Mouse (Mus musculus): ENCODE results near the gene Gpatch2l.
A peak's percentile ranks its signal among the peaks of the same experiment; 100 is the strongest.

Gpatch2l gene

DNA sequence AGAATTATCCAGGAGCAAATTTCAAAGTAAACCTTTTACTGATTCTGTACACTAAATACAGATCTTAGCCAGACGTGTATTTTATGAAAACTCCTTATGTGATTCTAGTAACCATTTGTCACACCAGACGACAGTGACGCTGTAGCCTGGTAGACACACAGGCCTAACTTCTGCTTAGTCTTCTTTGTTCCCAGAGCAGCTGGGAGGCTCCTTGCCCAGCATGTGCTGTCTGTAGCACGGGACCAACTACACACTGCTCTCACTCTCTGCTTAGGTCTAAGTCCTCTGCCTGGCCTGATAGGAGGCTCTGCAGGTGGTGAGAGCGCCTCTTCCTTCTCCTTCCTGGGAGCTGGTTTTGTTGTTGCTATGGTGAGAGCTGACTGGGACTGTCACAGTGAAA lies 35.2 kb downstream of the Gpatch2l start:
- DNase-seq (ENCODE audit: low spot score in 2 of 2), result peak in 1 of 2 experiments; percentile 13

- DNase-seq (ENCODE audit: low spot score in 2 of 2), result no peak
Measured at GRCm38 (mm10) chr12:86280000-86280399, 38.3 kb downstream of the Gpatch2l start.

DNA sequence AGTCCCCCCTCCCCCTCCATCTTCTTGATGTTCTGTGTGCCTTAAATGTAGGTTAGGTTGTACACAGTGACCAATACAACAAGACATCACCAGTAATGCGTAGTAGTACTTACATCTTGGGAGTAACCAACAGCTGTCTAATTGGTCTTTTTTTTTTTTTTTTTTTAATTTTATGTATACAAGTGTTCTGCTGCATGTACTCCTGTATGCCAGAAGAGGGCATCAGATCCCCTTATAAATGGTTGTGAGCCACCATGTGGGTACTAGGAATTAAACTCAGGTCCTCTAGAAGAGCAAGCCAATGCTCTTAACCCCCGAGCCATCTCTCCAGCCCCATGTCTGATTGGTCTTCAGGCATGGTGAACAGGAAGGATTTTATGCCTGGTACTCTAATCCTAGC lies 44.0 kb downstream of the Gpatch2l start:
- DNase-seq (ENCODE audit: low spot score in 2 of 2), result no peak

DNA sequence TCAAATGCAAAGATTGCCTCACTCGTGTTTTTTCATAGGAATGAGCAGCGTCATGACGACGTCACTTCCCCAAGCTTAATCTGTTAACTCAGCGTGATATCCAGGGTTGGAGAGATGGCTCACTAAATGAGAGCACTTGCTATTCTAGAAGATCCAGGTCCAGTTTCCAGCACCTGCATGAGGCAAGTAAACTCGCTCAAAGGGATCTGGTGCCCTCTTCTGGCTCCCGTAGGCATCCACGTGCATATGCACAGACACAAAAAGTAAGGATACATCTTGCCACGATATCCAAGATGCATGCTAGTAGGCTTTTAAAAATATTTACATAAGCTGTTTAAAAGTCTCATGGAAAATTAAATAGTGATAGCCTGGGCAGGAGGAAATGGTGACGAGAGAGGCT lies 55.8 kb downstream of the Gpatch2l start:
- no peak for DNase-seq (ENCODE audit: low spot score in 2 of 2)

GRCm38 (mm10) chr12:86302973-86303372 lies 61.3 kb downstream of the Gpatch2l start:
- no peak for DNase-seq (ENCODE audit: low spot score in 2 of 2)

DNA sequence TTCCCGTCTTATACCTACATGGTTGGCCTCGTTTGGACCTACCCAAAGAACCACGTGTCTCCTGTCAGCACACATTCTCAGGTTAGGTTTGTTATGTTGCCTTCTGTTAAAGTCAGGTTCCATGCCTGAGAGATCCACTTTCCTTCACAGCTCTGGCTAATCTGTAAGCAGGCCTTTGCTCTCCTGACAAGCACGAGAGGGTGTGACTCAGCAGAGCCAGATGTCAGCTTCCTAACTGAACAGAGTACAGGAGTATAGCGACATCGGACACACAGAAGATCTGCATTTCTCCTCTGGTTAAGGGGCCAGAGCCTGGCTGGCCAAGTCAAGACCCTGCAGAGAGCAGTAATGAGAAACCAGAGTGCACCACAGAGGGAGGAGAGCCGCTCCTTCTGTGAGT lies 63.4 kb downstream of the Gpatch2l start:
- DNase-seq (ENCODE audit: low spot score in 2 of 2), result no peak

DNA sequence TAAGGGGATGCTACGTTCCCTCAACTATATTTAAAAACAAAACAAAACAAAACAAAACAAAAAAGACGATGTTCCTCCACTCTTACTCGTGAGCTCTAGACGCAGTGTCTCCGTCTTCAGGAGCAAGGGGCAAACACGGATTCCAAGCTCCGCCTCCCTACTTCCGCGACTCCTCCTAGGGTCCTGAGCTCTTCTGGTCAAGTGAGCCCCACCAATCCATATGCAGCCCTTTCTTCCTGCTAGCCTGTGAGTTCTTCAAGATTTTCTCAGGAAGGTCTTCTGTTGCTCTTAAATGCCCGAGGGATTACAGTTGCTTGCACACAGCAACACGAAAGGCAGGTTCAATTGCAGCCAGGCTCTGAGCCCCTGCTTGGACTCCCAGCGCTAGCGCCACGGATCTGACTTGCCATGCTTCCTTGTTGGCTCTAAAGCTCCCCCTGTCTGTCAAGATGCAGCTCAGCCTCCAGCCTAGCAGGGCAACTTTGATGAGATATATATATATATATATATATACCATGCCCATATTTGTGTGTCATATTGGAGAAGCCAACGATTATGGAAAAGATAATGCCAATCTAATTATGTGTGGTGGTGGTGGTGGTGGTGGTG lies 64.1 kb downstream of the Gpatch2l start:
- no peak for DNase-seq (ENCODE audit: low spot score in 2 of 2)

- DNase-seq (ENCODE audit: low spot score in 2 of 2), result no peak
Measured at GRCm38 (mm10) chr12:86309474-86309873, 67.8 kb downstream of the Gpatch2l start.

DNA sequence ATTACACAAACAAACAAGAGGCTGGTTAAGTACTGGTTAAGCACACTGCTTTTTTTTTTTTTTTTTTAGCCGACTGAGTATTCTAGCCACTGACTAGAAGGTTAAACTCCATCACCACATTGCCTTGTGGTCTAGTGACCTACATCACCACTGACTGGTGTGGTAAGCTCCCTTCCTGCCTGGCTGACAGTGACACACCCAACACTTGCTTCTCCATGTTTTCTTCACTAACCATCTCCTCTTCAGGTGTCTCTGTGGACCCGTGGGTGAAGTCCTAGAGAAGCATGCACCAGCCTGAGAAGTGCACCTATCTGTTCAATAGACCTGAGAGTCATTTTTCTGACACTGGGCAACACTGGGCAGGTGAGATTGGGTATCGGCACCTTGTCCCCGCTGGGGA lies 68.2 kb downstream of the Gpatch2l start:
- no peak for DNase-seq (ENCODE audit: low spot score in 2 of 2)

DNA sequence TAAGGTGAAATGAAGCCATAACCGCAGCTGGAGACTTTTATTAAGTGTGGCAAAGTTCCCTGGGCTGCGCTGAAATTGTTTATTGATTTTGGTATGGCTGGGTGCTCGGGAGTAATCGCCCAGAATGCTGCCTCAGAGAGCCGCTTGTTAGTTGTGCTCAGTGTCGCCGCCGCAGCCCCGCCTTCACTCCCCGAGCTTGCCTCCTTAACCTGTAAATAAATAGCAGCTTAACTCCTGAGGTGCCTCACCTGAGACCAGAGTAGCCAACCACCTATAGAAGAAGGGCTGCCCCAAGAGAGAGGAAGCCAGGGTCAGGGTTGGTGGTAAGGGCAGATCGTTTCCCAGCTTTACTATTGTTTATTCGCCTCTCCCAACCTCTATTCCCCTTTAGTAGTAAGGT lies 79.0 kb downstream of the Gpatch2l start:
- DNase-seq (ENCODE audit: low spot score in 2 of 2), result no peak

GRCm38 (mm10) chr12:86324297-86324696 lies 82.6 kb downstream of the Gpatch2l start:
- no peak for DNase-seq (ENCODE audit: low spot score in 2 of 2)

DNA sequence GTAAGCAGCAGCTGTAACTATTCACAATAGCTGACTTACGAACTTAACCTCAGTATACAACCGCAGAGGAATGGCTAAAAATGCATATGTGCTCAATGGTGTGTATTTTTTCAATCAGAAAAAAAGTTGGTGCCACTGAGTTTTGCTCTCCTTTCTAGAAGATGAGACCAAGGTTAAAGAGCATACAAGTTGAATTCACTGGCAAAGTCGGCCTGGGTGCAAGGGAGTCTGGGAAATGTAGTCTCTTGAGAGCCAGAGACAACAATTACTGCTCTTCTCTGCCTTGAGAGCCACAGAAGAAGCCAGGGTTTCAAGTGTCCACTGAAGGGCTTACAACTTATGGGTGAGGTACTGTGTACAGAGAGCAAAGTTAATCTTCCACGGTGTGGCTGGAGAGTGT lies 88.2 kb downstream of the Gpatch2l start:
- DNase-seq (ENCODE audit: low spot score in 2 of 2), result no peak

- no peak for DNase-seq (ENCODE audit: low spot score in 2 of 2)
Measured at GRCm38 (mm10) chr12:86330684-86331083, 89.0 kb downstream of the Gpatch2l start.

DNA sequence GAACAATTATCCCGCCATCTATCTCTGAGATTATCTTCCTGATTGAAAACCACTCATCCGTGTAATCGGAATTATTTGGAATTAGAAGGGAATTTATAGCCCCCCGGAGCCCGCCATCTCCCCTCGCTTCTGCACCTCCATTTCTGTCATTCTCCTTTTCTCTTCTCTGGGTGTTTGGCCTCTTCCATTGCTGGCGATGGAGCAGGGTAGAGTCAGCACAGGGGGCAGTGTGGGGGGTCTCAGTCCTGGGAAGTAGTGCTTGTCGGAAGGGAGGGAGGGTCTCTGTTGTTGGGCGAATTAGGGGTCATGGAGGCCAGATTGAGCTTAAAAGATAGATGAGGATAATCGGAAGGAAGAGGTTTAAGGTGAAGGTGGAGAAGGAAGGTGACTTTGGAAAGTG lies 89.6 kb downstream of the Gpatch2l start:
- DNase-seq (ENCODE audit: low spot score in 2 of 2), result no peak

GRCm38 (mm10) chr12:86336209-86336608 lies 94.6 kb downstream of the Gpatch2l start:
- DNase-seq (ENCODE audit: low spot score in 2 of 2), result no peak

DNA sequence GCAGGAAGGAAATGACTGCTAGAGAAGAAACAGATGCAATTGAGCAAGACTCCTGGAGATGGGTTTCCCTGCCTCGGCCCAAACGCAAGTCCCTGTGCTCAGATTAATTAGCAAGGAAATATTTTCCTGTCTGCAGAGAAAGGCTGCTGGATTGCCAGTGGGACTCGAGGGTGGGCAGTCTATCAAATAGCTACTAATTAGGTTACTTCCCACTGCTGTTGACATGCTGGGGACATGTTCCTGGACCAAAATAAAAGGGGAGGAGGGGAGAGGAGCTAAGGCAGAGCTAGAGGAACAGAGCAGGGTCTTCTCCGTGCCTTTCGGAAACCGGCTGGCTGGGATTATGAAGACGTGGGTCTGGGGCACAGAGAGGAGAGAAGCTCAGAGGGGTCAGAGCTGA lies 95.2 kb downstream of the Gpatch2l start:
- DNase-seq (ENCODE audit: low spot score in 2 of 2), result no peak

Data from left cerebral cortex, adult 9 months (tissue).